Mouse (Mus musculus) cerebellum, adult 2 months (tissue): ENCODE data around the gene Gm11634.

Experiments used
- CTCF ChIP-seq: fragments of 200-500 bp; IDR thresholded peaks from 2 replicates; pipeline ENCODE4 v1.5.1; 2011; ENCODE audit warnings: low read depth, mild to moderate bottlenecking, control low read depth, low read length, moderate library complexity, borderline replicate concordance; ENCODE audit not compliant: insufficient read depth
- POLR2A ChIP-seq: fragments of 200-500 bp; IDR thresholded peaks from 2 replicates; pipeline ENCODE4 v1.6.1; 2011; ENCODE audit warnings: low read length, control low read depth, borderline replicate concordance; ENCODE audit not compliant: insufficient read depth

DNA sequence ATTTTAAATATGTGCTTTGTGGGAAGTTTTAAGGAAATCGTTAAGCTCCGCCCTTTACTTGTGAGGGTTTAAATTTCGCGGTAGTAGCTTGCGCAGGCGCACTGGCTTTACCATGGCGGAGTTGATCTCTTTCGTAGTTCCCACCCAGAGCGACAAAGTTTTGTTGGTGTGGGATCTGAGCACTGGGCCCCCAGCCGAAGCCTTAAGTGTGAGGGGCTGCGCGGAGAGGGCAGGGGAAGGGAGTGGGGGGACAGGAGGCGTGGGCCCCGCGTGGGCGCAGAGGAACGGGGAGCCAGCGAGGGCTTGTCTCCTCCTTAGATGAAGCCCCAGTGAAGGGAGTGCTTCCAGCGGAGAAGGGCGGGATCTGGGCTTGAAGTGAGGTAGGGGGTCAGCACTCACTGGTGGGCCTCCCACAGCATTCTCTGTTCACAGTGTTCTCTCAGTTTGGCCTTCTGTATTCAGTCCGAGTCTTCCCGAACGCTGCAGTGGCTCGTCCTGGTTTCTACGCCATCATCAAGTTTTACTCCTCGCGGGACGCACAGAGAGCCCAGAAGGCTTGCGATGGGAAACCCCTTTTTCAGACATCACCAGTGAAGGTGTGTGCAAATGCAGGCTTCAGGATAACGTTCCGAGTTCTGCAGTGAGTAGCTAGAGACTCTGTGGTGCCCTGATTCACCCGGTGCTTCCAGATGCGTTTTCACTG lies 29.0 kb upstream of the Gm11634 start:
- TF ChIP-seq POLR2A (no peak), CTCF (no peak)
